Mouse (Mus musculus) urinary bladder, postnatal 4 days (tissue): ENCODE measurements at regions not wholly inside any gene's neighbourhood (a gene's known extent, or its start where the extent isn't known, plus 50 kb on each side); places are given as distances from the start of the nearest gene placed in this dataset.
A peak's percentile ranks its signal among the peaks of the same experiment; 100 is the strongest.

ENCODE experiments used
- DNase-seq, 2 experiments: peaks; one replicate each; pipeline ENCODE4 v3.0.0; 2021 to 2022; ENCODE audit warnings: low spot score in 2 of 2

DNA sequence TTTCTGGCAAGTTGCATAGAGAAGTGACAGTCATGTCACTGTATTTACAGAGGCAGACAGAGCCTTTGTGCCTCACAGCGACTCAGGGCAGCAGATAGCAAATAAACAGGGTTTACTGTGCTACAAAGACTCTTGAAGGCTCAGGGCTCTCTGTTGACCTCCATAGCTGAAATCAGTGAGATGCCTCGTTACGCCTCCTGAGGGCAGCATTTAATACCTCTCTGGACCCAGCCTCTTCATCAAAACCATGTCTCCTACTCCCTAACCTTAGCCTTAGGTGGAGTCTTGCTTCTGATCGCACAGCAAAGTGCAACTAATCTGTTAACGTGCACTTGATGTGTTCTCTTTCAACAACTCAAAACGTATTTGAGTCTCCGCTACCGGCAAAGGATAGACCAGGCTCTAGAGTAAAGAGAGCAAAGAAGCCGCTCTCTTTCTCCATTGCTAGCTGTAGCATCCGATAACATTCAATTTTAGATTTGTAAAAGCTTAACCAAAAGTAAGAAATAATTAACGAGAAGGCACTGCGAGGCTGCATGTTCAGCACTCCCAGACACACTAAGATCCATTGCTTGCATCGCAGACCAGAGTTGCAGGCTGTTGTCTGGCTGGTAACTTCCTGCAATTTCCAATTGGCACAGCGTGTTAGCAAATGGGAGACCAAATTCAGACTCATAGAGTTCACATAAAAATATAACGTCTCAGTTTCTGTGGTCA is 101.1 kb upstream of the Man2a1 start:
- DNase-seq, result no peak

DNA sequence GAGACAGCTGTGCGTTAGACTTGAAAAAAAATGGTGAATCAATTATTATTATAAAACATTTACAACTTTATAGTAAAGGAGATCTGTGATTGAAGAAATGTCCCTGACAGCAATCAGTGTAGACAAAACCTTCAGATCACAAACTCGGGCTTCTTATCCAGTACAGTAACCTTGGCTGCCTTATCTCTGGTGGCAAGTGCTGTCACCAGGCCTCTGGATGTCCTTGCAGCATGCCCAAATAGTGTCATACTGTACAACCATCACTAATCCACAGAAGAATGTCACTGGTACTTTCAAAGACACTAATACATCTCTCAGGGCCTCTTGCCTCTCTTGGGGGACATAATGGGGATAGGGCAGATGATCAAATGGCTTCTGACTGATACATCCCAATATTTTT is 98.2 kb upstream of the Man2a1 start:
- DNase-seq, result no peak

DNA sequence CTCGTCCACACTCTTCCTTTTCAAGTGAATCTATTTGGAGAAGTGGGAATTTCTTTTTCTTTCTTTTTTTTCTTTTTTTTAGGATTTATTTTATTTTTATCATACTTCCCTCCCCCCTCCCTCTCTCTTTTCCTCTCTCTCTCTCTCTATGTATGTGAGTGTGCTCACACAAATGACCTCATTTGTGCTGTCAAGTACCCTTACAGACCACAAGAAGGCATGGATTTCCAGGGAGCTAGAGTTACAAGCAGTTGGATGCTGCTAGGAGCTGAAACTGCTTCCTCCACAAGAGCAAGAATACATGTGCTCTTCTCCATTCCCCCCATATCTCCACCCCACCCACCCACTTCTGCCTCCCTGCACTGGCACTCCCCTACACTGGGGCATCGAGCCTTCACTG is 94.6 kb upstream of the Man2a1 start:
- no peak for DNase-seq

DNA sequence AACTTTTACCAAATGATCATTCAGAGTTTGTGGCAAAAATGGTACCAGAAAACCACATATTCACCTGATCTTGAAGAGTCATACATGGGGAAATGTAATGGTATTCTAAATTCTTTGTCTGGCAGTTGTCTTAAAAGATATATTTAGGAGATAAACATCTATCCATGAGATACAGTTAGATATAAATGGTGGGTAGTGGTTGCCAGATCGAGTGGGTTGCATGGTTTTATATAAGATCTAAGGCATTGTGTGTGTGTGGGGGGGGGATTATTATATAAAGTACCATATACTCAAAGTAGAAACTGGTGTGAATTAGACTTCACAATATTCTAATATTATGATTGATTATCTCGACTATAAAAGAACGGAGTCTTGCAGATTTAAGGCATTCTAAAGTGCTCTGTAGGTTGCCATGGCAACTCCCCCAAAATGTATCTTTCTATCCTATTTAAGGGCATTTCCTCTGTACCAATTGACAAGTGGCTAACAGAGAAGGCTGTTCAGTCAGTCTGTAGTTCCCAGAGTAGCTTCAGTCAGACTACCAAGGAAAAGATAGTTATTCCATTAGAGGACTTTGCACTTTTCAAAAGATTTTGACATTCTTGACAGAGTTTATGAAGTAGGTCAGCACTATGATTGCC is 89.3 kb upstream of the Man2a1 start:
- DNase-seq, result no peak

DNA sequence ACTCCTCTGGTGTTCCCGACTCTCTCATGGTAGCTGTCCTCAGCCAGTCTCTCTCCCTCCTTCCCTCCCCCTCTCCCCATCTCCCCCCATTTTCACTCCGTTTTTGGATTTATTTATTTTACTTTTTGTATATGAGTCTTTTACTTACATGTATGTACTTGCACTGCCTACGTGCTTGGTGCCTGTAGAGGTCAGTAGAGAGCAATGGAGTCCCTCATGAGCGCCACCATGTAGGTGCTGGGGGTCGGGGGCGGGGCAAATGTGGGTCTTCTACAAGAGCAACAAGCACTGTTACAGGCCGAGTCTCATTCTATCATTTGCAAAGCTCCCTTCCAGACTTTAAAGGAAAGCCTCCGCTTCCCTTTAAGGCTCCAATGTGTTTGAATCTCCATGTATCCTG is 78.3 kb upstream of the Man2a1 start:
- DNase-seq, result no peak

DNA sequence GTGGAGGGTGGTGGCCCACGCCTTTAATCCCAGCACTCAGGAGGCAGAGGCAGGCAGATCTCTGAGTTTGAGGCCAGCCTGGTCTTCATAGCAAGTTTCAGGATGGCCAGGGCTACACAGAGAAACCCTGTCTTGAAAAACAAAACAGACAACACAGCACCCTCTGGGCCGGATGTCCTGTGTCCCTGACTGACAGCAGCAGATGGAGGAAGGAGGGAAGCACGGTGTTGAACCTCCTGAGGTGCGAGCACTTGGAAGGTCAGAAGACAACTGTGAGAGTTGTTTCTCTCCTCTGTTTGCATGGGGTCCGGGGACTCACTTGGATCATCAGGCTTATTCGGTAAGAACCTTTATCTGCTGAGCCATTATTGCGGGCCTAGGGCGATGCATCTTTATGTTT is 76.6 kb upstream of the Man2a1 start:
- DNase-seq, result no peak

DNA sequence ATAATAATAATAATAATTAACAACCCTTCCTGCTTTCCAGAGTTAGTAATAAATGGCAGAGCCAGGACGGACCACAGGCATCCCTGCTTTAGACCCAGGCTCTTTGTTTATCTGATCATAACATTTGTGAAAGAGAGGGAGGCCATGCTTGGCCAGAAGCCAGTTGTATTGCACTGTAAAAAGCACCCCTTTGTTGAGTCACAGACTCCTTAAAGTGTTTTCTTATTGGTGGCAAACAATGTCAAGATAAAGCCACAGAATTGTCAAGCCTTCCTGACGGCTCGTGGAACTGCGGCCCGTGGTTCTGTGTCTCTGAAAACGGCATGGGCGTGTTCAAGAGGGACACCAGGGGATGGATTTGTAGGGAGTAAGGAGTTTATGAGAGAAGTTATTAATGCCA is 72.7 kb upstream of the Man2a1 start:
- DNase-seq, result no peak

DNA sequence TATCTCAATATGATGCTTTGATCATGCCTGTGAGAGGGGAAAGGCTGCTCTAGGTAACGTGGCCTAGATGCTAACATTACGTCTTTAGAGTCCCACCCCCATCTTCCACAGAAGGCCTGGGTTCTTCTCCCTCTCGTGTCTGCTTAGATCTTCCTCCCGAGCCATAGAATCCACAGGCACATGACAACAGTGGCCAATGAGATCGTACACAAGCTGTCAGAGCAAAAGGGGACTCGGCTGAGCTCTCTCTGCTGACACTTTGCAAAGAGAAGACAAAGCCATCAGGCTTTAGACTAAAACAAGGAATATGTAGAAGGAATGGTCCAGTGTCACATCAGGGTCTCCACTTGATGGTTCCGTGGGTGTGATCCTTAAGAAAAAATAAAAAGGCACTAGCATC is 72.1 kb upstream of the Man2a1 start:
- no peak for DNase-seq

DNA sequence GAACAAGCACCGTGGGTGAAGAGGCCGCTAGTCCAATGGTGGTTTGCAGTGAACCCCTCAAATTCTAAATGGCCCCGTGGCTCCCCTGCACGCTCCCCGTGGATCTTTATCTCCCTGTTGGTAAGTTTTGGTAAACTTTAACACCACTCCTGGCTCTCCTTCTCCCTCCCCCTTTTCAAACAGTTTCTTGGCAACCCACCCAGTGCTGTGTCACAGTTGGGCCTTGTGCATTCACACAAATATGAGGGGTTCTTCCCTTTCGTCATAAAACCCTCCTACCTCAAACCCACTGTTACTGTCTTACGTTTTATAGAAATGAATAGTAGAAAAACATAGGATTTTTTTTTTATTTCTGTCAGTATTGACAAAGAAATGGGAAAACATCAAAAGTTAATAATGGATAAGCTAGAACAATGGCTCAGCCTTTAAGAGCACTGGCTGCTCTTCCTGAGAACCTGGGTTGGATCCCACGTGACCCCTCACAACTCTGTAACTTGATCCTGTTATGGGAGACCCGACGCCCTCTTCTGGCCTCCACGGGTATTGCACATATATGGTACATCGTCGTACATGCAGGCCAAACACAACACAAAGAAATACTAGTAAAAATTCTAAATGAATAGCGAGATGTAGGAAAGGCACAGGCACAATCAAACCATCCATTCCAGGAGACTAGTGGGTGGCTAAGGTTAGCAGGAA is 71.1 kb upstream of the Man2a1 start:
- no peak for DNase-seq

DNA sequence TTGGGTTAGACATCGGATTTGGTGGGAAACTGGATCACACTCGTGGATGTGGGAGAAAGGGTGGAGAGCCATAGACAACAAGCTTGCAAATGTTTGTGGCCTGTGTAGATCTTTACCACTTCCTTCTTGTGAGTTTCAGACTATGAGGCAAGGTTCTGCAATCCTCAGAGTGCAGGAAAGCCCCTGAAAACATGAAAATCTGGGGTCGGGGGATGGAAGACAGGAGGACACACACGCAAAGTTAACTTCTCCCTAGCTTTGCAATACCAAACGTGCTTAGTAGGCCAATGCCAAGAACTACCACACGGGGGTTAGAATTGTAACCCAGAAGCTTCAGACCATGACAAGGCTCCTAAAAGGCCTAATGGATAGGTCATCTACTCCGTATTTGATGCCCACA is 69.4 kb upstream of the Man2a1 start:
- DNase-seq, result no peak

DNA sequence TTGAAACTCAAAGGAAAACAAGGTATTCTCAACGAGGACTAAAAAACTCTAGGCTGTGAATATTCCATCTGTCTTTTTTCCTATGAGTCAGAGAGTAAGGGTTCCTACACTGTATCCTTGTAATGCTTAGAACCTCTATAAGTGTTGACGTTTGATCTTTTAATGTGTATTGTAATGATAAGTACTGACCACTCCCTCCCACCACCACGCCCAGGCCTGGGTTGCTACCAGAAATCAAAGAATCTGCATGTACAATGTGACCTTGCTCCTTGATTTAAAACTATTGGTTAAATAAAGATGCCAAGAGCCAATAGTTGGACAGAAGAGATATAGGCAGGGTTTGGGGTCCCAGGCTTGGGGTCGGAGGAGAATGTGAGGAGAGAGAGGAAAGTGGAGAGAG is 66.2 kb upstream of the Man2a1 start:
- DNase-seq, result no peak

DNA sequence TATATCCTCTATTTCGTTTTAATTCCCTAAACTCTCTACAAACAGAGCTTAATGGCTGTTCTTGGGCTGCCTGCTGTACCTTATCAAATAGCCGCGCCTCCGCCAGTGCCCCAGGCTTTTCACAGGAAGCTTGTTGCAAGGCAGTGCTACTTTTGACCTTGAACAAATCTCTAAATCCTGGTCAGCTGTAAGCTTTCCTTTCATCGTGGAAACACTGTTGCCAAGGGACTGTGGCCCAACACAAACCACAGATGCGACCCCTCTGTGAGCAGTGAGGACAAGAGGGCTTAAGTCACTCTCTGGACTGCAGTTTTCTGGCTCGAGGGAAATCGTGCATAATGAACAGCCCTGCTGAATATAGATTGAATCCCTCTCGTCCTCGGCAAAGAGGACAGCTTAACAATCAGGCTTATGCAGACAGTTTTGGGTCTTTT is 62.0 kb upstream of the Man2a1 start:
- DNase-seq, result peak in 1 of 2 experiments; percentile 33

DNA sequence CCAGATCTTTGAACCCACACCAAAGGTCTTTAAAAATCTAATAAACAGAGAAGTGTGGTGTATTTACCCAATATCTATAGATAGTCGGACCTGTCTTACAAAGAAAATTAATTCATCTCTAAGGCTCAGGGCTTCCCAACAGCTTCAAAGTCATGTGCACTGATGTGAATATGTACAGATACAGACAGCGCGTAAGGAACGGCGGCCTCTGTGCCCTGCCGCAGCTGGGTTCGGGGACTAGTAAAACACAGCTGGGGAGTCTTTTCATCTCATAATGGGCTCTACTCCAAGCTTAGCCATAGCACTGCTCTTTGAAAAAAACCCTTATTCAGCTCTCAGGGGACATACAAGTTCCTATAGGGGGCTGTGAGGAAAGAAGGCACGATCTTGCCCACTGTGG is 60.1 kb upstream of the Man2a1 start:
- DNase-seq, result no peak

DNA sequence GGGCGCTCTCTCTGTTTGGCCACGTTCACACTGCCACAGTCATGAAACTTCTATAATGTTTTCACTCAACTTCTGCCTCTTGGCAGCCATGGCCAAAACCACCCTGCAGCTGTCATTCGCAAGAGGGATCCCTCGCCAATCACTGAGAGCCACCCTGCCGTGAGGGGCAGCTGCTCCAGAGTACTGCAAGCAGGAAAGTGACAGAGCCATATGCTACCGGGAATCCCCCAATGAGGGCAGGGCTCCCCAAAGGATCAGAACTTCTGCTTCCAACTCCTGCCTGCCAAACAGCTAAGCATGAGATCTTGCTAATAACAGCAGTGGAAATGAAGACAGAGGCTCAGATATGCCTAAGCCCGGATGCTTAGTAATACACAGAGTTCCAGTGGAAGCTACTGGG is 52.0 kb upstream of the Man2a1 start:
- DNase-seq, result no peak

DNA sequence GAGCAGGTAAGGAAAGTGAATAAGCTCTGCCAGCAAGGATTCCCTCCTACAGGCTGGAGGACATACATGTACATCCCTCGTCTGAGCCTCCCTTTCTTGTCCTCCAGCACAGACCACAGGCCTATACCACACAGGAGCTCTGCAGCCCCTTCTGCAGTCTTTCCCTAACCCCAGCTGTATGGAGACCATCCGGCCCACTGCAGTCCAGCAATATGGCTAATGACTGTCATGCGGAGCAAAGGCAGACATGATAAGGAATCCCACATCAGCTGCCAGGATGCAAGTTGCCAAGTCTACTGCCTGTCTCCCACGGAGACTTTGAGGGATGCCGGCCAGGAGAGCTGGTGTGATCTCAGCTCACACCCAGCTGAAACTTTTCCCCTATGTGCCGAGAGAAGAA is 50.5 kb upstream of the Man2a1 start:
- DNase-seq, result no peak
